Comparison of ENCODE assay signal across 13 mouse cellular contexts in the genomic region with DNA sequence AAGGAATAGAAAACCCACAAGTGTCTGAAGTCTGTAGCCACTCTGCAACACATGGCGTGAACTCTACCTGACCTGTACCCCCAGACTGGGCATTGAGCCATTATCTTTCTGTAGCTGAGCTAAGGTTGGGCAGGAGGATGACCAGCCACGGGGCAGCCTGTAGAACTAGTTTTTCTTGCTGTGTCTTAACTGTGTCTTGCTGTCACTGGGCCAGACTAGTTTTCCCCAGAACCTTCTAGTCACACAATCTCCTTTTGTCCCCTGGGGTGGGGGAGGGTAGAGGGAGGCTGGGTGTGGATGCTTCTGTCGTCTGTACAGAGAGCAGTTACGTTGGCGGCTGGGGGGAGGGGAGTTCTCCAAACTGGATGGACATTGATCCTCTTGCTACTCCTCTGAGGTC. TPM values are rescaled to one million over a fixed set of nuclear protein-coding genes. Genes with fewer than 3 reads are reported as not detected.
A peak's percentile ranks its signal among the peaks of the same experiment; 100 is the strongest.
DNase-seq lines count a peak whose midpoint lies in the region; ATAC-seq and TF ChIP-seq lines count a peak whose summit lies in the region.
"Had no signal": no experiment of that assay in that cellular context is flagged by ENCODE, and none has a peak within 500 bp of the region (broad histone marks: within the 10 kb centered on the region; RNA-seq: fewer than 3 reads in every experiment).

No protein-coding gene starts in this region.

- H3K9me3 ChIP-seq in intestine, postnatal 0 days (ENCODE audit: control insufficient read depth), result no peaks in the 10 kb centered on the region
- H3K9me3 ChIP-seq in lung, embryonic 14.5 days (ENCODE audit: low read depth, low read length), result no peaks in the 10 kb centered on the region
- H3K9me3 ChIP-seq: embryonic facial prominence, embryonic 12.5 days; heart, embryonic 10.5 days; neural tube, embryonic 13.5 days had no signal

- 0 out of 2 replicates have a peak, but pooled peaks cover 5% of the 10 kb centered on the region for H3K4me1 ChIP-seq in intestine, postnatal 0 days (replicated peaks; ENCODE audit: control insufficient read depth, insufficient read depth, low read length)
- H3K4me1 ChIP-seq in lung, embryonic 14.5 days (ENCODE audit: insufficient read depth), result peaks cover 15% of the 10 kb centered on the region

- no peaks in the 10 kb centered on the region for H3K36me3 ChIP-seq in intestine, postnatal 0 days (ENCODE audit: control insufficient read depth, insufficient read depth)
- no peaks in the 10 kb centered on the region for H3K36me3 ChIP-seq in lung, embryonic 14.5 days (ENCODE audit: insufficient read depth)
- H3K36me3 ChIP-seq: embryonic facial prominence, embryonic 12.5 days; heart, embryonic 10.5 days; neural tube, embryonic 13.5 days had no signal

- peak; percentile 90 for ATAC-seq in intestine, postnatal 0 days
- peak; percentile 77 for ATAC-seq in lung, embryonic 14.5 days (ENCODE audit: insufficient read depth)

- H3K9ac ChIP-seq in intestine, postnatal 0 days (ENCODE audit: low read depth, low read length), result no peak overlapping the region
- no peak overlapping the region for H3K9ac ChIP-seq in lung, embryonic 14.5 days
- H3K9ac ChIP-seq: embryonic facial prominence, embryonic 12.5 days; liver, embryonic 14.5 days; neural tube, embryonic 13.5 days had no signal

- DNase-seq in retina, postnatal 1 day, result peak; percentile 68
- no peak for DNase-seq in retina, embryonic 14.5 days (ENCODE audit: low spot score)
- DNase-seq in lung, embryonic 14.5 days, result peak; percentile 79
- DNase-seq in yolk sac, embryonic 10.5 days (ENCODE audit: low spot score), result peak; percentile 10
- no peak for DNase-seq in gastrocnemius, adult 2 months
- no peak for DNase-seq in ovary, adult 18-20 months (ENCODE audit: low spot score)
- DNase-seq in heart, adult 9 months (ENCODE audit: low spot score in 2 of 2), result no peak
- DNase-seq: adrenal gland, postnatal 36 days had no signal

- H3K4me2 ChIP-seq in intestine, postnatal 0 days (replicated peaks; ENCODE audit: low read depth), result no peak overlapping the region
- H3K4me2 ChIP-seq in lung, embryonic 14.5 days, result no peak overlapping the region
- H3K4me2 ChIP-seq: embryonic facial prominence, embryonic 12.5 days; neural tube, embryonic 13.5 days had no signal

- H3K27ac ChIP-seq in intestine, postnatal 0 days (ENCODE audit: low read depth, low read length), result no peak overlapping the region
- H3K27ac ChIP-seq in lung, embryonic 14.5 days (ENCODE audit: low read depth), result peak overlapping the region; percentile 68; the same call in 1 of the 2 replicates
- H3K27ac ChIP-seq in gastrocnemius, adult 2 months, result no peak overlapping the region
- H3K27ac ChIP-seq: embryonic facial prominence, embryonic 12.5 days; heart, embryonic 10.5 days; liver, embryonic 14.5 days; neural tube, embryonic 13.5 days had no signal

- H3K27me3 ChIP-seq in intestine, postnatal 0 days (replicated peaks; ENCODE audit: control insufficient read depth, insufficient read depth, low read length), result no peaks in the 10 kb centered on the region
- H3K27me3 ChIP-seq in lung, embryonic 14.5 days (ENCODE audit: insufficient read depth, low read length), result no peaks in the 10 kb centered on the region
- H3K27me3 ChIP-seq: embryonic facial prominence, embryonic 12.5 days; neural tube, embryonic 13.5 days had no signal

- no peak overlapping the region for H3K4me3 ChIP-seq in intestine, postnatal 0 days (ENCODE audit: low read depth, low read length)
- H3K4me3 ChIP-seq in lung, embryonic 14.5 days (ENCODE audit: low read depth, low read length), result no peak overlapping the region
- H3K4me3 ChIP-seq in gastrocnemius, adult 2 months, result no peak overlapping the region
- H3K4me3 ChIP-seq: embryonic facial prominence, embryonic 12.5 days; heart, embryonic 10.5 days; neural tube, embryonic 13.5 days had no signal

- TF ChIP-seq CTCF in intestine, postnatal 0 days (IDR thresholded peaks at IDR 0.05; ENCODE audit: low read depth), result no peak
- no peak for TF ChIP-seq CTCF in lung, embryonic 14.5 days (IDR thresholded peaks at IDR 0.05; ENCODE audit: low read depth)
- TF ChIP-seq CTCF in gastrocnemius, adult 2 months (IDR thresholded peaks at IDR 0.05), result no peak

- intact Hi-C loops in gastrocnemius, adult 2 months (cut with DNase I), result no loop called here

- WGBS in intestine, postnatal 0 days, result 17% methylated on average over 5 of the region's 5 CpGs
- WGBS in lung, embryonic 14.5 days, result 23% methylated on average over 5 of the region's 5 CpGs

RNA-seq across cellular contexts. Expression of a gene that starts 10.9 kb away (rescaled TPM):
- 0.08 and 0.12 TPM in 2 replicates for polyA plus RNA-seq in intestine, postnatal 0 days (2015; fragmentation: Nextera tagmentation; extraction: Ambion mirVana)
- polyA plus RNA-seq in lung, embryonic 14.5 days (2014; fragmentation: Nextera tagmentation; extraction: Ambion mirVana), result 0.47 and 0.53 TPM in 2 replicates
- under 1 TPM in 1 of 2 experiments, not detected in 1; 0.22 TPM for total RNA-seq in gastrocnemius, adult 2 months (2021)

Comparison
In these comparisons a context has a peak if more than half of its experiments do, and no peak if none do; other contexts are left out.
1. DNase-seq: peak in retina, postnatal 1 day (single experiment), lung, embryonic 14.5 days (single experiment) and yolk sac, embryonic 10.5 days (single experiment); none in retina, embryonic 14.5 days (single experiment), gastrocnemius, adult 2 months (single experiment), ovary, adult 18-20 months (single experiment) and heart, adult 9 months (0 of 2).